Mouse (Mus musculus) liver, postnatal 0 days (tissue): Measurements from ENCODE around the gene Spin1. TPM values are rescaled to one million over a fixed set of nuclear protein-coding genes. Genes with fewer than 3 reads are reported as not detected.

Experiments used
- ATAC-seq: fragments of 200-750 bp; cut with Nextera tagmentation; 2 replicates; pipeline ENCODE4 v1.8.0; 2017; ENCODE audit warnings: mild to moderate bottlenecking, moderate library complexity
- DNase-seq: peaks from one replicate; pipeline ENCODE4 v3.0.0-alpha.2; 2016
- H3K27ac ChIP-seq: fragments of 300-500 bp; sonication (generic); 2 replicates; pipeline ENCODE4 v1.5.1; 2014; ENCODE audit warnings: antibody characterized with exemption, moderate library complexity, mild to moderate bottlenecking, low read depth
- H3K27me3 ChIP-seq: fragments of 300-500 bp; sonication (generic); 2 replicates; pipeline ENCODE4 v1.6.1; 2014; ENCODE audit warnings: low read length, control low read depth, mixed read lengths; ENCODE audit not compliant: insufficient read depth
- H3K36me3 ChIP-seq: fragments of 300-500 bp; sonication (generic); replicated peaks from 2 replicates; pipeline ENCODE4 v1.6.1; 2014; ENCODE audit warnings: mild to moderate bottlenecking, control low read depth, low read length, moderate library complexity, mixed read lengths; ENCODE audit not compliant: insufficient read depth
- H3K4me1 ChIP-seq: fragments of 300-500 bp; sonication (generic); 2 replicates; pipeline ENCODE4 v1.6.1; 2014; ENCODE audit warnings: antibody characterized with exemption, mild to moderate bottlenecking, control low read depth; ENCODE audit not compliant: insufficient read depth
- H3K4me2 ChIP-seq: fragments of 300-500 bp; sonication (generic); 2 replicates; pipeline ENCODE4 v1.6.1; 2014; ENCODE audit warnings: low read depth, mild to moderate bottlenecking, low read length, moderate library complexity, mixed read lengths
- H3K4me3 ChIP-seq: fragments of 300-500 bp; sonication (generic); 2 replicates; pipeline ENCODE4 v1.5.1; 2014; ENCODE audit warnings: low read depth, low read length
- H3K9ac ChIP-seq: fragments of 300-500 bp; sonication (generic); replicated peaks from 2 replicates; pipeline ENCODE4 v1.6.1; 2014; ENCODE audit warnings: mild to moderate bottlenecking, moderate library complexity
- H3K9me3 ChIP-seq: fragments of 300-500 bp; sonication (generic); 2 replicates; pipeline ENCODE4 v1.6.1; 2016; ENCODE audit warnings: mild to moderate bottlenecking, control low read depth, low read length, mixed read lengths
- CTCF ChIP-seq: sonication (generic); IDR thresholded peaks from 2 replicates; pipeline ENCODE4 v1.5.1; 2016; ENCODE audit warnings: antibody characterized with exemption, low read depth
- EP300 ChIP-seq: IDR thresholded peaks from 2 replicates; pipeline ENCODE4 v1.6.1; 2016; ENCODE audit warnings: antibody characterized with exemption, low read depth, mild to moderate bottlenecking
- WGBS: fragments of 180-500 bp; shearing (Covaris S2); extraction: QIAGEN DNeasy Blood & Tissue Kit; methylation state at CpG from one replicate; pipeline ENCODE4 v1.1.7; 2014; ENCODE audit not compliant: insufficient replicate concordance; 5-methylcytosine and 5-hydroxymethylcytosine counted together
- polyA plus RNA-seq: library from polyadenylated mRNA; unstranded; fragments of >200 nt; fragmentation: Nextera tagmentation; extraction: Ambion mirVana; gene quantifications from 2 replicates; pipeline ENCODE4 v1.2.1, GENCODE M21; 2015

The Spin1 gene
- polyA plus RNA-seq, 1 experiment from 2014 or later = 12.6 TPM

GRCm38 (mm10) chr13:51080801-51081200 lies 19.9 kb upstream of the Spin1 start:
- Histone ChIP-seq H3K27me3 (no peaks in the 10 kb centered on the region), H3K27ac (no peak overlapping the region), H3K9me3 (no peaks in the 10 kb centered on the region), H3K4me3 (no peak overlapping the region), H3K4me1 (no peaks in the 10 kb centered on the region), H3K36me3 (no peaks in the 10 kb centered on the region), H3K4me2 (no peak overlapping the region), H3K9ac (no peak overlapping the region)
- ATAC-seq (no peak), DNase-seq (no peak)
- 70% methylated on average over 2 of the region's 2 CpGs for WGBS
- TF ChIP-seq EP300 = no peak
- no peak for TF ChIP-seq CTCF

- no peak overlapping the region for H3K4me2 ChIP-seq
Observed at GRCm38 (mm10) chr13:51084241-51084640, 16.4 kb upstream of the Spin1 start.

GRCm38 (mm10) chr13:51085941-51086340 lies 14.7 kb upstream of the Spin1 start:
- WGBS = 88% methylated on average over 11 of the region's 11 CpGs
- ATAC-seq (no peak), DNase-seq (no peak)

More at GRCm38 (mm10) chr13:51084241-51084640, 16.4 kb upstream of the Spin1 start:
- TF ChIP-seq CTCF (no peak), EP300 (no peak)
- Histone ChIP-seq H3K9ac (no peak overlapping the region), H3K36me3 (no peaks in the 10 kb centered on the region), H3K27me3 (no peaks in the 10 kb centered on the region), H3K9me3 (no peaks in the 10 kb centered on the region), H3K27ac (no peak overlapping the region), H3K4me1 (no peaks in the 10 kb centered on the region), H3K4me3 (no peak overlapping the region)
- ATAC-seq (no peak), DNase-seq (no peak)

GRCm38 (mm10) chr13:51087253-51087652 lies 13.4 kb upstream of the Spin1 start:
- no peak overlapping the region for H3K4me3 ChIP-seq
- H3K27me3 ChIP-seq = no peaks in the 10 kb centered on the region
- no peaks in the 10 kb centered on the region for H3K9me3 ChIP-seq
- no peak overlapping the region for H3K9ac ChIP-seq
- H3K27ac ChIP-seq = no peak overlapping the region
- ATAC-seq = no peak
- H3K36me3 ChIP-seq = no peaks in the 10 kb centered on the region
- H3K4me1 ChIP-seq = no peaks in the 10 kb centered on the region
- no peak for DNase-seq
- H3K4me2 ChIP-seq = no peak overlapping the region
- TF ChIP-seq EP300 (no peak), CTCF (no peak)
- 83% methylated on average over 4 of the region's 4 CpGs for WGBS

More at GRCm38 (mm10) chr13:51085941-51086340, 14.7 kb upstream of the Spin1 start:
- Histone ChIP-seq H3K36me3 (no peaks in the 10 kb centered on the region), H3K4me3 (no peak overlapping the region), H3K4me1 (no peaks in the 10 kb centered on the region), H3K9ac (no peak overlapping the region), H3K4me2 (no peak overlapping the region), H3K27me3 (no peaks in the 10 kb centered on the region), H3K27ac (no peak overlapping the region), H3K9me3 (no peaks in the 10 kb centered on the region)
- no peak for TF ChIP-seq EP300
- TF ChIP-seq CTCF = no peak

- ATAC-seq = no peak
- 57% methylated on average over 4 of the region's 4 CpGs for whole genome bisulfite sequencing
Observed at GRCm38 (mm10) chr13:51088207-51088606, 12.5 kb upstream of the Spin1 start.

GRCm38 (mm10) chr13:51089058-51089457 lies 11.6 kb upstream of the Spin1 start:
- Histone ChIP-seq H3K36me3 (no peaks in the 10 kb centered on the region), H3K9ac (no peak overlapping the region), H3K27ac (no peak overlapping the region), H3K4me1 (no peaks in the 10 kb centered on the region), H3K9me3 (no peaks in the 10 kb centered on the region), H3K27me3 (no peaks in the 10 kb centered on the region), H3K4me3 (no peak overlapping the region), H3K4me2 (no peak overlapping the region)
- WGBS = 57% methylated on average over 4 of the region's 4 CpGs
- DNase-seq (no peak), ATAC-seq (peak; percentile 29; the same call in 1 of the 2 replicates)
- no peak for TF ChIP-seq CTCF
- no peak for TF ChIP-seq EP300

More at GRCm38 (mm10) chr13:51088207-51088606, 12.5 kb upstream of the Spin1 start:
- no peak overlapping the region for H3K9ac ChIP-seq
- no peak overlapping the region for H3K27ac ChIP-seq
- DNase-seq = no peak
- TF ChIP-seq CTCF (no peak), EP300 (no peak)
- no peaks in the 10 kb centered on the region for H3K27me3 ChIP-seq
- no peaks in the 10 kb centered on the region for H3K4me1 ChIP-seq
- no peak overlapping the region for H3K4me3 ChIP-seq
- H3K36me3 ChIP-seq = no peaks in the 10 kb centered on the region
- no peak overlapping the region for H3K4me2 ChIP-seq
- no peaks in the 10 kb centered on the region for H3K9me3 ChIP-seq

GRCm38 (mm10) chr13:51090105-51090661 lies 10.5 kb upstream of the Spin1 start:
- DNase-seq (no peak), ATAC-seq (peak; percentile 40)
- no peaks in the 10 kb centered on the region for H3K9me3 ChIP-seq
- H3K27me3 ChIP-seq = no peaks in the 10 kb centered on the region
- H3K4me3 ChIP-seq = no peak overlapping the region
- no peak overlapping the region for H3K4me2 ChIP-seq
- no peaks in the 10 kb centered on the region for H3K36me3 ChIP-seq
- H3K9ac ChIP-seq = no peak overlapping the region
- H3K27ac ChIP-seq = no peak overlapping the region
- 43% methylated on average over 5 of the region's 5 CpGs for WGBS
- no peaks in the 10 kb centered on the region for H3K4me1 ChIP-seq
- TF ChIP-seq CTCF = no peak
